Mouse (Mus musculus) common myeloid progenitor, adult 5-6 weeks (primary cell): Measurements from ENCODE around the gene Spag5. TPM values are rescaled to one million over a fixed set of nuclear protein-coding genes. Genes with fewer than 3 reads are reported as not detected.

Experiments
- total RNA-seq: library from RNA; stranded (forward); fragments of 200-1000, 187-1606 nt; gene quantifications from 2 replicates; pipeline ENCODE4 v1.2.3, GENCODE M21; 2017

Gene Spag5
- total RNA-seq, 1 experiment from 2014 or later: 52.4 TPM

Other genes starting within 250 kb of the Spag5 start
- gene Eral1, start 221.1 kb upstream of the Spag5 start, total RNA-seq: 19.3 and 25.5 TPM in 2 replicates
- gene Fam222b, start 206.9 kb upstream of the Spag5 start, total RNA-seq: 6.5 and 7.2 TPM in 2 replicates
- gene Traf4, start 135.9 kb upstream of the Spag5 start, total RNA-seq: 6.9 and 10.2 TPM in 2 replicates
- gene Nek8, start 124.9 kb upstream of the Spag5 start, total RNA-seq: 7.1 and 8.2 TPM in 2 replicates
- gene Tlcd1, start 124.8 kb upstream of the Spag5 start, total RNA-seq: 7.9 and 8.1 TPM in 2 replicates
- gene Rpl23a, start 117.9 kb upstream of the Spag5 start, total RNA-seq: 3,236 and 3,976 TPM in 2 replicates
- 2.0 and 2.8 TPM in 2 replicates for gene Rab34, start 113.1 kb upstream of the Spag5 start, total RNA-seq
- gene Proca1, start 108.1 kb upstream of the Spag5 start, total RNA-seq: 1.8 TPM in 1 of 2 replicates, not detected in the other
- gene Sdf2, start 55.8 kb upstream of the Spag5 start, total RNA-seq: 42.2 and 57.7 TPM in 2 replicates
- 47.7 and 49.6 TPM in 2 replicates for gene Supt6, start 55.5 kb upstream of the Spag5 start, total RNA-seq
- 88.7 and 92.9 TPM in 2 replicates for gene 2610507B11Rik, start 39.8 kb upstream of the Spag5 start, total RNA-seq
- gene BC030499, start 10.7 kb upstream of the Spag5 start, total RNA-seq: 0.09 TPM in 1 of 2 replicates, not detected in the other
- gene Aldoc, start 21.4 kb downstream of the Spag5 start, total RNA-seq: 1.4 TPM in 1 of 2 replicates, not detected in the other
- 12.6 and 17.9 TPM in 2 replicates for gene Pigs, start 26.9 kb downstream of the Spag5 start, total RNA-seq
- 13.5 and 33.7 TPM in 2 replicates for gene Unc119, start 42.0 kb downstream of the Spag5 start, total RNA-seq
- gene Foxn1, start 85.0 kb downstream of the Spag5 start, total RNA-seq: not detected in 2 replicates
- gene Slc13a2, start 120.7 kb downstream of the Spag5 start, total RNA-seq: not detected in 2 replicates
- 0.58 and 2.7 TPM in 2 replicates for gene Slc46a1, start 164.2 kb downstream of the Spag5 start, total RNA-seq
- gene Sarm1, start 196.2 kb downstream of the Spag5 start, total RNA-seq: not detected in 2 replicates
- not detected in 2 replicates for gene Vtn, start 197.6 kb downstream of the Spag5 start, total RNA-seq
- gene Sebox, start 201.9 kb downstream of the Spag5 start, total RNA-seq: 0.82 TPM in 1 of 2 replicates, not detected in the other
- 23.4 and 24.8 TPM in 2 replicates for gene Tmem199, start 210.6 kb downstream of the Spag5 start, total RNA-seq
- 61.4 and 70.8 TPM in 2 replicates for gene Poldip2, start 210.7 kb downstream of the Spag5 start, total RNA-seq
- 2.0 and 4.2 TPM in 2 replicates for gene Tnfaip1, start 234.8 kb downstream of the Spag5 start, total RNA-seq
- 150 and 174 TPM in 2 replicates for gene Ift20, start 234.8 kb downstream of the Spag5 start, total RNA-seq
- 44.3 and 56.2 TPM in 2 replicates for gene Tmem97, start 249.2 kb downstream of the Spag5 start, total RNA-seq